Mouse (Mus musculus) E14TG2a.4 (cell line): ENCODE results near the gene Cd300e.

Source experiments
- CTCF ChIP-seq: conservative IDR thresholded peaks from 2 replicates; pipeline ENCODE4 v1.5.1; 2014; ENCODE audit warnings: low read length
- NANOG ChIP-seq: IDR thresholded peaks from 2 replicates; pipeline ENCODE4 v1.6.1; 2014; ENCODE audit warnings: borderline replicate concordance, low read length, mixed read lengths

DNA sequence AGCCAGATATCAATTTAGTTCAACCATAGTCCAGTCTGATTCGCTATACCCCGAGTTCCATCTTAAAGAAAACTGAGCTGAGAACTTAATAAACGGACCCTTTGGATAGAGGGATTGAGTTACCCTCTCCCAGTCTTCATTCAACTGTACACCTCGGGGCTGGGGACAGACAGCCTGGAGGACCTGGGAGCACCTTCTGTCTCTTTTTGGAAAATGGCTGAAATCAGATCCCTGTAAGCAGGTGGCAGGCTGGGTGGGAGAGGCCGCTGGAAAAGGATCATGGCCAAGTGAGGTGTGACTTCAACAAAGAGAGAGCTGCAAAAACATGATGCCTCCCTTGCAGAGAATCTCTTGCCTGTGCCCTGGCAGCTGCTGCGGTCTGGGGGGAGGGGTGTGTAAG, 20.2 kb upstream of the Cd300e start:
- TF ChIP-seq CTCF, result no peak
- no peak for TF ChIP-seq NANOG
